Mouse (Mus musculus) cortical plate, adult 2 months (tissue): ENCODE measurements at regions not wholly inside any gene's neighbourhood (a gene's known extent, or its start where the extent isn't known, plus 50 kb on each side); places are given as distances from the start of the nearest gene placed in this dataset.

Experiments
- CTCF ChIP-seq: fragments of 200-500 bp; IDR thresholded peaks from 2 replicates; pipeline ENCODE4 v1.5.1; 2011; ENCODE audit warnings: mild to moderate bottlenecking, control low read depth, low read length; ENCODE audit not compliant: insufficient read depth; ENCODE audit errors: extremely low read depth
- POLR2A ChIP-seq: fragments of 200-500 bp; IDR thresholded peaks from 2 replicates; pipeline ENCODE4 v1.6.1; 2011; ENCODE audit warnings: mild to moderate bottlenecking, low read length, control low read depth; ENCODE audit not compliant: insufficient read depth; ENCODE audit errors: extremely low read depth

- TF ChIP-seq CTCF (no peak), POLR2A (no peak)
Observed at GRCm38 (mm10) chr14:68020769-68021168, 1273.3 kb downstream of the Synb start.
